Mouse (Mus musculus) stomach, embryonic 16.5 days (tissue): ENCODE results near the gene Cdkal1. TPM values are rescaled to one million over a fixed set of nuclear protein-coding genes. Genes with fewer than 3 reads are reported as not detected.

Experiments
- ATAC-seq: fragments of 200-750 bp; cut with Nextera tagmentation; 2 replicates; pipeline ENCODE4 v1.8.0; 2017; ENCODE audit warnings: moderate number of reproducible peaks, moderate TSS enrichment; ENCODE audit not compliant: insufficient read depth, low FRiP score
- H3K27ac ChIP-seq: fragments of 300-500 bp; sonication (generic); 2 replicates; pipeline ENCODE4 v1.5.1; 2014; ENCODE audit warnings: low read length
- H3K27me3 ChIP-seq: fragments of 300-500 bp; sonication (generic); 2 replicates; pipeline ENCODE4 v1.6.1; 2014; ENCODE audit warnings: low read length, control low read depth, mixed read lengths; ENCODE audit not compliant: control insufficient read depth, insufficient read depth
- H3K36me3 ChIP-seq: fragments of 300-500 bp; sonication (generic); 2 replicates; pipeline ENCODE4 v1.6.1; 2014; ENCODE audit warnings: low read length; ENCODE audit not compliant: control insufficient read depth, insufficient read depth
- H3K4me1 ChIP-seq: fragments of 300-500 bp; sonication (generic); 2 replicates; pipeline ENCODE4 v1.6.1; 2014; ENCODE audit warnings: low read length, control low read depth, mixed read lengths; ENCODE audit not compliant: control insufficient read depth, insufficient read depth
- H3K4me2 ChIP-seq: fragments of 300-500 bp; sonication (generic); 2 replicates; pipeline ENCODE4 v1.6.1; 2014; ENCODE audit warnings: low read depth, low read length, mixed read lengths
- H3K4me3 ChIP-seq: fragments of 300-500 bp; sonication (generic); replicated peaks from 2 replicates; pipeline ENCODE4 v1.5.1; 2014; ENCODE audit warnings: mild to moderate bottlenecking, low read length
- H3K9ac ChIP-seq: fragments of 300-500 bp; sonication (generic); 2 replicates; pipeline ENCODE4 v1.6.1; 2014; ENCODE audit warnings: low read length
- H3K9me3 ChIP-seq: fragments of 300-500 bp; sonication (generic); replicated peaks from 2 replicates; pipeline ENCODE4 v1.6.1; 2016; ENCODE audit warnings: low read length, control low read depth; ENCODE audit not compliant: control insufficient read depth
- WGBS: fragments of 180-500 bp; shearing (Covaris S2); extraction: QIAGEN DNeasy Blood & Tissue Kit; methylation state at CpG from one replicate; pipeline ENCODE4 v1.1.7; 2014; 5-methylcytosine and 5-hydroxymethylcytosine counted together
- polyA plus RNA-seq: library from polyadenylated mRNA; unstranded; fragments of >200 nt; fragmentation: Nextera tagmentation; extraction: Ambion mirVana; gene quantifications from 2 replicates; pipeline ENCODE4 v1.2.1, GENCODE M21; 2015

The Cdkal1 gene
- polyA plus RNA-seq, 1 experiment from 2014 or later: 29.8 TPM

DNA sequence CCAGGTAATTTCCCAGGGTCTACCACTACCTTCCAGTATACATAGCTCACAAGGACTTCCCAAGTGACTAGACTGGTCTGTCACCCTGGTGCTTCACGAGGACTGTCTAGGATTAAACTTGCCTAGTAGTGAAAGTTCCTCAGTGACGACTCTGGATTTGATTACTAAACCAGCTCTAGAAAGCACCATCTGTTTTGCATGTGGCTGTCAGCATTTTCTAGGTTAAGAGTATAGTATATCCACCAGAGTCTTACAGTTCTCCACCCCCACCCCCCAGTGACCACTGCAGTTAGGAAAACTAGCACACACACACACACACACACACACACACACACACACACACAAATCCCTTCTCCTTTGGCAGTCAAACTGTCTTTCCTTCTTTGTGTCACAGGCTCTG is 670.9 kb downstream of the Cdkal1 start:
- ATAC-seq: no peak
- WGBS: 73% methylated on average over 2 of the region's 2 CpGs

DNA sequence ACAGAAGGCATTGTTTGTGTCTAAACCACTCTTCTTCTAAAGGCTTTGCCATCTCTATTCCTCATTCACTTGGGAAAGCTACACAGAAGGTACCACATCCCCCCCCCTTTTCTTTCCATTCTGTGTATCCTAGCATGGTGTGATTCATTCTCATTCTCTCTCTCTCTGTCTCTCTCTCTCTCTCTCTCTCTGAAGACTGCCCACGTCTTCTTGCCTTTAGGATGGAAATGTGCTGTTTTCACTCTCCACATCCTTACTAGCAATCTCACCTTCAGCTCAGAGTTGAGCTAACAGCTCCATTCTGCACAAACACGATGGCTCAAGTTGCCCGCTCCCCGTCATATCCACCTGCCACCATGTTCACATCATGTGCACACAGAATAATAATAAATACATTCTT is 675.6 kb downstream of the Cdkal1 start:
- H3K27ac ChIP-seq: no peak overlapping the region
- H3K4me1 ChIP-seq: 0 out of 2 replicates have a peak, but pooled peaks cover 2% of the 10 kb centered on the region
- no peak overlapping the region for H3K4me2 ChIP-seq
- no peaks in the 10 kb centered on the region for H3K36me3 ChIP-seq
- 93% methylated on average over 4 of the region's 4 CpGs for WGBS
- no peak for ATAC-seq
- H3K27me3 ChIP-seq: no peaks in the 10 kb centered on the region
- H3K9ac ChIP-seq: no peak overlapping the region
- no peak overlapping the region for H3K4me3 ChIP-seq
- H3K9me3 ChIP-seq: no peaks in the 10 kb centered on the region

More for the DNA sequence above, 670.9 kb downstream of the Cdkal1 start:
- H3K36me3 ChIP-seq: no peaks in the 10 kb centered on the region
- no peak overlapping the region for H3K9ac ChIP-seq
- no peak overlapping the region for H3K27ac ChIP-seq
- no peak overlapping the region for H3K4me3 ChIP-seq
- no peaks in the 10 kb centered on the region for H3K27me3 ChIP-seq
- no peaks in the 10 kb centered on the region for H3K9me3 ChIP-seq
- no peak overlapping the region for H3K4me2 ChIP-seq
- no peaks in the 10 kb centered on the region for H3K4me1 ChIP-seq

GRCm38 (mm10) chr13:29179260-29179659 is 676.2 kb downstream of the Cdkal1 start:
- WGBS: 92% methylated on average over 4 of the region's 4 CpGs

DNA sequence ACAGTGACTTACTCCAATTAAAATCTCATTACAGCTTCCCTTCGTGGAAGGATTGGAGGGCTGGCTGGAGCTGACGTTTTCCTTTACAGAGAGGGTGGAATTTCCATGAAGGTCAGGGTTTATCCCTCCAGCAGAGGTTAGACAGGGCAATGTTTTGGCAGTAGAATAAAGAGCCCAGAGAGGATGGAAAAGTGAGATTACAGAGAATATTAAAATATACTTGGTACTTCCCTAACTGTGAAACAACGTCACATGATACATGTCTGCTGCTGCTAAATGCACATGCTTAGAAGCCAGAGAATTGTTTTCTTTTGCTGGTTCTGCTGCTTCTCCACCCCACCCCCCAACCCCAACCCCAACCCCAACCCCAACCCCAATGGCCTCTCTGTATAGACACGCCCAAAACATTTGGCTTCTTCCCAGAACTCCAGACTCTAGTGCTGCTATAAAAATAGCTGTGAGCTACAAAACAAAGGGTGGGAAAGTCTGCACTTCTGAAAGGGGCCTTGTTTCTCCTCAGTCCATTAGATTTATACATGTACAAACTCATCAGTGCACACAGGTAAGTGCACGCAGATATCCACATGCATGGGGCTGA is 677.5 kb downstream of the Cdkal1 start:
- Histone ChIP-seq H3K36me3 (no peaks in the 10 kb centered on the region), H3K27me3 (no peaks in the 10 kb centered on the region), H3K9me3 (no peaks in the 10 kb centered on the region), H3K4me3 (no peak overlapping the region), H3K4me2 (no peak overlapping the region), H3K4me1 (0 out of 2 replicates have a peak, but pooled peaks cover 2% of the 10 kb centered on the region), H3K9ac (no peak overlapping the region), H3K27ac (peak overlapping the region; percentile 22; the same call in 1 of the 2 replicates)
- 37% methylated on average over 5 of the region's 5 CpGs for WGBS
- peak; percentile 58; the same call in 1 of the 2 replicates for ATAC-seq

More at GRCm38 (mm10) chr13:29179260-29179659, 676.2 kb downstream of the Cdkal1 start:
- Histone ChIP-seq H3K27ac (no peak overlapping the region), H3K9ac (no peak overlapping the region), H3K4me1 (0 out of 2 replicates have a peak, but pooled peaks cover 2% of the 10 kb centered on the region), H3K27me3 (no peaks in the 10 kb centered on the region), H3K9me3 (no peaks in the 10 kb centered on the region), H3K4me2 (no peak overlapping the region), H3K36me3 (no peaks in the 10 kb centered on the region), H3K4me3 (no peak overlapping the region)
- ATAC-seq: no peak

DNA sequence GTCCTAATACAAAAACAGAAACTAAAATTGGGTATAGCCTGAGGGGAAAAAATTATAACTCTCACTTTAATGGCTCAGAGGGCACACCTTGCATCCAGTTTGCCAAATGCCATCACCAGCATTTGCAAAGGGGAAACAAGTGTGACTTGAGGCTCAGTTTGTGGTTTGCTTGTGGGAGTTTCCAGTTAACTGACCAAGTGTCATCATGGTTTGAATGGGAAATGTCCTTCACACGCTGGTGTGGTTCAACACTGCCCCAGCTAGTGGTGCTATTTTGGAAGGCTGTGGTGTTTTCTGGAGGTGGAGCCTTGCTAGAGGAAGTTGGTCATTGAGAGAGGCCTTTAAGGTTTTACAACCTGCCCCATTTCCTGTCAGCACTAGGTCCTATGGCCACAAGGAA is 686.1 kb downstream of the Cdkal1 start:
- no peaks in the 10 kb centered on the region for H3K27me3 ChIP-seq

DNA sequence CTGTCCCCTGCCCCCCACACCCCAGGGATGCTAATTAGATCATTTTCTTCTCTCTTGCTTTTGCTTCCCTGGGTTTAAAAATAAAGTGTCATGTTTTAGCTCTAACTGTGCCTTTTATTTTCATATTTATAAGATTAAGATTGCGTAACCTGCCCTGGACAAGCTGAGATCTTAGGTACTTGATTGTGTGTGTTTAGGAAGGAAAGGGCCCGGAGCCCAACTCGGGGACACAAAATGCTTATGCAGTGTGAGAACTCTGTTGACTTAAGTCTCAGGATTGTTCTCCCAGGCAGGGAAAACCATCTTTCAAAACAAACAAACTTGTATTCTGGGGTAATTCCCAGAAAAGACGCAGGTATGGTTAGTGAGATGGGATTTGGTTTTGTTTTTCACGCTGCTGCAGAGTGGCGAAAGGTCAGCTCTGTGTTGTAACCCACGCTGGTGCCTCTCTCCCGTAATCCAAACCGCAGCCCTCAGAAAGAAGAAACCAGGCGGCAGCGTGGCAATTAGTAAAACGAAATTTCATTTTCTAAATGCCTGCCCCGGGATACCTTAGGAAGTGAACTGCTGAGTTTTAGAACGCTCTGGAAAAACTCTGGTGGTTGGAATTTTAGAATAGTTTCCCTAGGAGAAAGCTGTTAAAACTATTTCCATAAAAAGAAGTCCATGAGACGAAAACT is 690.5 kb downstream of the Cdkal1 start:
- no peak overlapping the region for H3K9ac ChIP-seq
- ATAC-seq: no peak
- 47% methylated on average over 15 of the region's 15 CpGs for WGBS

More for the DNA sequence above, 686.1 kb downstream of the Cdkal1 start:
- no peaks in the 10 kb centered on the region for H3K36me3 ChIP-seq
- no peak overlapping the region for H3K4me3 ChIP-seq
- no peak for ATAC-seq
- H3K27ac ChIP-seq: no peak overlapping the region
- H3K4me1 ChIP-seq: 0 out of 2 replicates have a peak, but pooled peaks cover 4% of the 10 kb centered on the region
- H3K4me2 ChIP-seq: no peak overlapping the region
- WGBS: 38% methylated on average over 1 of the region's 1 CpGs
- H3K9ac ChIP-seq: no peak overlapping the region
- no peaks in the 10 kb centered on the region for H3K9me3 ChIP-seq

GRCm38 (mm10) chr13:29162867-29163514 is 692.5 kb downstream of the Cdkal1 start:
- H3K9ac ChIP-seq: no peak overlapping the region
- no peak overlapping the region for H3K27ac ChIP-seq
- 0 out of 2 replicates have a peak, but pooled peaks cover 4% of the 10 kb centered on the region for H3K4me1 ChIP-seq
- peak; percentile 71 for ATAC-seq
- WGBS: 78% methylated on average over 2 of the region's 2 CpGs
- H3K4me2 ChIP-seq: no peak overlapping the region
- H3K9me3 ChIP-seq: no peaks in the 10 kb centered on the region
- H3K27me3 ChIP-seq: no peaks in the 10 kb centered on the region
- H3K36me3 ChIP-seq: no peaks in the 10 kb centered on the region
- H3K4me3 ChIP-seq: no peak overlapping the region

More for the DNA sequence above, 690.5 kb downstream of the Cdkal1 start:
- Histone ChIP-seq H3K27me3 (no peaks in the 10 kb centered on the region), H3K4me3 (no peak overlapping the region), H3K9me3 (no peaks in the 10 kb centered on the region), H3K4me2 (no peak overlapping the region), H3K27ac (no peak overlapping the region), H3K36me3 (no peaks in the 10 kb centered on the region), H3K4me1 (0 out of 2 replicates have a peak, but pooled peaks cover 4% of the 10 kb centered on the region)

- WGBS: 33% methylated on average over 3 of the region's 3 CpGs
- ATAC-seq: no peak
- 0 out of 2 replicates have a peak, but pooled peaks cover 4% of the 10 kb centered on the region for H3K4me1 ChIP-seq
- H3K9ac ChIP-seq: no peak overlapping the region
- no peak overlapping the region for H3K4me3 ChIP-seq
- no peak overlapping the region for H3K4me2 ChIP-seq
- no peaks in the 10 kb centered on the region for H3K36me3 ChIP-seq
- H3K27me3 ChIP-seq: no peaks in the 10 kb centered on the region
- no peak overlapping the region for H3K27ac ChIP-seq
- H3K9me3 ChIP-seq: no peaks in the 10 kb centered on the region
These were observed 693.0 kb downstream of the Cdkal1 start for GRCm38 (mm10) chr13:29162444-29162843.

GRCm38 (mm10) chr13:29161436-29161835 is 694.0 kb downstream of the Cdkal1 start:
- no peak overlapping the region for H3K27ac ChIP-seq
- 0 out of 2 replicates have a peak, but pooled peaks cover 4% of the 10 kb centered on the region for H3K4me1 ChIP-seq
- H3K9ac ChIP-seq: no peak overlapping the region
- no peak overlapping the region for H3K4me3 ChIP-seq
- no peaks in the 10 kb centered on the region for H3K9me3 ChIP-seq
- no peak overlapping the region for H3K4me2 ChIP-seq
- no peak for ATAC-seq
- WGBS: 82% methylated on average over 3 of the region's 3 CpGs
- H3K36me3 ChIP-seq: no peaks in the 10 kb centered on the region
- H3K27me3 ChIP-seq: no peaks in the 10 kb centered on the region
